Mouse (Mus musculus) c-Kit-positive CD71-positive TER-119-negative erythroid progenitor cells, embryonic 14.5 days (primary cell): ENCODE results near the gene Abcb1b.
"Not testable (repeated sequence)": the region's sequence is repeated elsewhere in the genome, so short reads cannot be mapped to it uniquely, and the experiment has no call there.

Source experiments
- DNase-seq: peaks from one replicate; pipeline ENCODE4 v3.0.0-alpha.2; 2013; ENCODE audit warnings: low read depth

Abcb1b gene

DNA sequence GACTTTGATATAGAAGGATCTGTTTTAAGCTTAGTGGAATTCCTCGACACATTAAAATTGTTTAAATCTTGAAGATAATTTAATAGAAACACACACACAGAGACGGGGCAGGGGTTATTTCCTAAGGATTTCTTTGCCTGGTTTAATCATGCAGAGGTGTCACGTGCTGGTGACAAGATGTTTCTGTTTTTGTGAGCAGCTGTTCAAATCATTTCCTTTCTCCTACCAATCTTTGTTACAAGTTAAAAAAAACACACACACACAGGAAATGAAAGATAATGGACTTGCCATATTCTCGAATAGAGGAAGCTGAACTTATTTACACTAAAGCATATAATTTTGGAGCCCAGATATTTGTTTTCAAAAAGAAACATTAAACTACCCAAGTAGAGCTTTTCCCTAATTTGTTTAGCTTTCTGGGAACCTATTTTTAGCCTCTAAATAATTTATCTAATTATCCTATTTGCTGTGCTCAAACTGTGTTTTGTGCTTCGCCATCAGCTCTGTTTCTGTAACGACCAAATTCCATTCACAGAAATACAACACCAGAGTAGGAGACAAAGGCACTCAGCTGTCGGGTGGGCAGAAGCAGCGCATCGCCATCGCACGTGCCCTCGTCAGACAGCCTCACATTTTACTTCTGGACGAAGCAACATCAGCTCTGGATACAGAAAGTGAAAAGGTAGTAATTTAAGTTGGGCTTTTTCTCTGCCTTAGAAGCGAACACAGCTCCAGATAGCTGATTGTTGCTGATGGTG, 65.8 kb downstream of the Abcb1b start:
- DNase-seq, result no peak

DNA sequence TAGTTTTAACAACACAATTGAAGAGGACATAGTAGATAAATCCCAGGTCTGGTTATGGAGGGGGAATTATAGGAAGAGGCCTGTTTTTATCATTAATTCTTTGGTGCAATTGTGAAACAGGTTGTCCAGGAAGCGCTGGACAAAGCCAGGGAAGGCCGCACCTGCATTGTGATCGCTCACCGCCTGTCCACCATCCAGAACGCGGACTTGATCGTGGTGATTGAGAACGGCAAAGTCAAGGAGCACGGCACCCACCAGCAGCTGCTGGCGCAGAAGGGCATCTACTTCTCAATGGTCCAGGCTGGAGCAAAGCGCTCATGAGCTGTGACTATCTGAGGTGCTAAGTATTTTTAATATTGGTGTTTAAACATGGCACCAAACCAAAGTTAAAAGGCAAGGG, 67.7 kb downstream of the Abcb1b start:
- not testable (repeated sequence) for DNase-seq

DNA sequence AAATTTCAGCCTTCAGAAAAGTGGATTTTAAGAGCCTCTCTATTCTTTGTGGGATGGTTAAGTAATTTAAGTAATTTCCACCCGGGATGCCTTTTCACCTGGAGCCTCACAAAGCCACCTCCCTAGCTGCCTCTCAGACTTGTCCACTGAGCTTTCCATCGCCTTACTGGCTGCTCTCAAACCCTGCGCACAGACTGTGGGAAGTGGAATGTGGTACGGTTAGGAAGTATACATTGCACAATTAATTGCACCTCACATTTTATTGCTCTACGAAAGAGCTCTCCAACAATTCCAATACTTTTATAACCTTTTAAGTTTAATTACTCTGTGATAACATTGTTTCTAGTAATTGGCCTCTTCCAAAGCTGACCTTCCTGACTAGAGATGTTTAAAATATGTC, 68.4 kb downstream of the Abcb1b start:
- DNase-seq, result no peak

DNA sequence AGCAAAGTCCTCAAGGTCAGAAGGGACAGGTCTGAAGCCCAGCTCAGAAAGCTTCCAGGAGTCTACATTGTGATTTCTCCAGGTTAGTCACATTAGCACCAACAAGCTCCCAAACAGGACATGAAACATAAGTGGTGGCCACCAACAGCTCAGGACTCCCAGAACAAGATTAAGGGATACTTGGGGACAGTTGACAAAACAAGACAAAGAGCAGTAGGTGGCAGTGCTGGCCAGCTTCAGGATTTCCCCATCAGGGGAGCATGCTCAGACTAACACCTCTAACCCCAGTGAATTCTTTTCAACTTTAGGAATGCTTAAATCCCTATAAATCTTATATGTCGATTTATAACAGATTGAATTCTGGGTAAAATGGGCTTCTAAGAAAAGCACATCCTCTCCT, 70.1 kb downstream of the Abcb1b start:
- peak; percentile 39 for DNase-seq

DNA sequence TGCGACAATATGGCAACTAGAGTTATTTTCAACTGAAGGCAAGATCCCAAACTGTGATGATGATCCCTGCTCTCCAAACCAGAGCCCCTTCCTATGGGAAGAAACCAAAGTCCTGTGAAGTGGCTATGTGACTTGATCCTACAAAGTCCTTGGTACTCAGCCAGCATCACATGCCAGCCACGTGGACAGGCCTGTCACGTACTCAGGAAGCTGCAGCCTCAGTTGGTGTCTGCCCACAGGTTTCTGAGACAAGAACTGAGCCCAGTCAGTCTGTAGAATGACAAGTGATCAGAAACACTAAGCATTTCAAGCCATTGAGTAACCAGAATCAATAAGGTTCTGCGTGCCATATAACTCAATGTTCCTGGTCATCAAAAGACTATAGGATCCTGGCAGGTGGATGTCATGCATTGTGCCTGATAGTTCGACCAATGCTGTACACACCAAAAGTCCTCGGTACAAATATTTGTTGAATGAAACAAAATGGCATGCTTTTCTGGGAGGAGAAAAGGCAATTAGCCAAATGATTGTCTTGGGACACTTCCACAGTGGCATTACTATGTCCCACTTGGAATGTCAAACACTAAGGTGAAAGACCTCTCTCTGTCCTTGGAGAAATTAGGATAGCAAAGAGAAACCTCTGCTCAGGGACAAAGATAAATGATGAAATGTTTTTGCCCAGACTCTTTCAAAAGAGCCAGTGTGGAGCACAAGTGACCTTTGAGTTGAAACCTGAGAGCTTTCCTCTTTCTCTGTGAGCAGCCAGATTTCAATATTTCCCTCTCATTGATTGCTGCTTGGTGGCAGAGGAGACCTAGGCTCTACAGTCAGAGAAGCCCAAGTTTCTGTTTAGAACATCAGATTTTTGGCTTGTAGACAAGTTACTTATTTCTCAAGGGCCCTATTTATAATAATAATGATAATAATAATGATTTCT, 75.3 kb downstream of the Abcb1b start:
- DNase-seq, result no peak

DNA sequence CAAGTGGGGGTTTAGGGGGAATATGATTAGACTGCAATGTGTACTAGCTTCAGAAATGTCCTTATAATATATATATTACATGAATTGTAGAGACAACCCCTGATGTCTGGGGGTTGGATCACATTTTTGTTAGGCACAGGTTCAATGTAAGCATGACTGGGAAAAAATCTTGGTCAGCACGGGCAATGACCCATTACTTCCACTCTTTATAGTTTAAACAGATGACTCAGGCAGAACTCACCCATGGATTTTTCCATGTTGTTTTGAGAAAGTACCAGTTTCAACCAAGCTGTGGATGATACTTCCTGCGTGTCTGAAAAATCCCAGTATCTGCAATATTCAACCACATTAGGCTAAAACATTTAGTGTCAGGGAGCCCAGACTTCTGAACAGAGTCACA, 79.1 kb downstream of the Abcb1b start:
- DNase-seq, result no peak

DNA sequence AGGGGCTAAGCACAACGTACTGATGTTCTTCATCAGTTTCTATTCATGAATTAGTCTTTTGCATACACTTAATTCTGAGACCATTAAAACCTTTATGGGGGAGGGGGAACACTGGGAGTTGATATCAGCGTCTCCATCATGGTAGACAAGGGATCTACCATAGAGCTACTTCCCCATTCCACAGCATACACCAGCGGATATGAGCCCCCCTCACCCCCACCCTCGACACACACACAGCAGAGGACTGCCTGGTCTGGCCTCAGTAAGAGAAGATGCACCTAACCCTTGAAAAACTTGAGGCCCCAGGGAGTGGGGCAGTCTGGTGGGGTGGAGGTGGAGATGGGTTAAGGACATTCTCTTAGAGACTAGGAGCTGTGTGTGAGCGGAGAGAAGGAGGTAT, 79.9 kb downstream of the Abcb1b start:
- DNase-seq, result no peak

DNA sequence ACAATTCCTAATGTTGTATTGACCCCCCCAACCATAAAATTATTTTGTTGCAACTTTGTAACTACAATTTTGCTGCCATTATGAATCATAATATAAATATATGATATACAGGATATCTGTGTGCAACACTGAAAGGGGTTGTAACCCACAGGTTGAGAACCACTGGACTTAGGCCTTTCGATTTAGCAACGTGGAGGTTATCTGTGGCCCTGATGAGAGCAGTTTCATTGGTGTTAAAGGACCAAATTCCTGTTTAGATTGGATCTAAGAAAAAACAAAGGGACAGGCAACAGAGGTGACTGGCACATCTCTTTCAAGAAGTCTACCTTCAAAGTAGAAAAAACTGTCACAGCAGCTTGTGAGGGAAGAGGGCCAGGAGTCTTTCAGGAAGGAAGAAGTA, 87.9 kb downstream of the Abcb1b start:
- DNase-seq, result no peak

DNA sequence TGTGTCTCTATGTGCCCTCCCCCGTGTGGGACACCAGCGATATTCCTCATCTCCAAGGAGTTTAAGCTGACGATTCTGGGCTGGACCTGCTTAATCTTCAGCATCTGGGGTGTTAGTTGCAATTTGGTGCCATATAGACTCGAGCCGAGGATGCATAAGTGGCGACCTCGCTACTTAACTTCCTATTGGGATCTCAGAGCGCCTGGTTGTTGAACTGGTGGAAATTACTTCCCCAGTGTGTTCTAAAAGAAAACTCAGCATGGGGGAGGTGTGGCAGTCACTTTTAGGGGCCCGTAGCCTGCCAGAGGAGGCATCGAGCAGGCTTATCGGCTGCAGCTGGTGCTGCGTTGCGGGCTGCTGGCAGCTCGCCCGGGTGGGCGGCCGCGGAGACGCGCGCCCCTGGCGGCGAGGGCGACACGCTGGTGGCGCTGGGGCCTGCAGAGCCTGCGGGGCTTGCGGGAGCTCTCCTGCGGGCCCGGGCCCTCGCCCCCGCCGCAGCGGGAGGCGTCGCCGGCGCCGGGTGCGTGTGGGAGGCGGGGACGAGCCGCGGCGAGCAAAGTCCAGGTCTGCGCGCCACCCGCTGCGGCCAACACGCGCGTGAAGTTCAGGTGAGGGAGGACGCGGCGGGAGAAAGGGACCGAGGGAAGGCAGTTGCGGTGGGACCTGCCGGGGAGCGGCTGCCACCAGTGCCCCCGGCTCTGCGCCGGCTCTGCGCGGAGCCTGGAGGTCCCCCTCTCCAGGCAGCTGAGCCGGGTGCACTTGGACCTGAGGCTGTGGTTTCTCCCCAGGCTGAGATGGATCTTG, 95.6 kb downstream of the Abcb1b start, which contains the start of gene Abcb4:
Gene Abcb4, plus strand, starts transcription at position 418 of the 804 bp plus-strand sequence.
- DNase-seq, result peak; percentile 71

DNA sequence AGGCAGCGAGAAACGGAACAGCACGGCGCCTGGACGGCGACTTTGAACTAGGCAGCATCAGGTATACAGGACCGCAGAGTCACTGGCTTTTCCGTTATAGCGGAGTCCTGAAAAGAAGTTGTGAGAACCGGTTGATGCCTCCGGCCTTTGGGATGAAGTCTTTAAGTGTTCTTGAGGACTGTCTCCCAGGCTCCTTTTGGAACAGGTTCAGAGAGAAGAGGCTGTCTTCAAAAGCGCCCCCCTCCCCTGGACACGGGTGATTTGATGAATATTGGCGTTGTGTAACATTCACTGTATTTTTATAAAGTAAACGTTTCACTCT, 96.1 kb downstream of the Abcb1b start:
- DNase-seq, result peak; percentile 32

DNA sequence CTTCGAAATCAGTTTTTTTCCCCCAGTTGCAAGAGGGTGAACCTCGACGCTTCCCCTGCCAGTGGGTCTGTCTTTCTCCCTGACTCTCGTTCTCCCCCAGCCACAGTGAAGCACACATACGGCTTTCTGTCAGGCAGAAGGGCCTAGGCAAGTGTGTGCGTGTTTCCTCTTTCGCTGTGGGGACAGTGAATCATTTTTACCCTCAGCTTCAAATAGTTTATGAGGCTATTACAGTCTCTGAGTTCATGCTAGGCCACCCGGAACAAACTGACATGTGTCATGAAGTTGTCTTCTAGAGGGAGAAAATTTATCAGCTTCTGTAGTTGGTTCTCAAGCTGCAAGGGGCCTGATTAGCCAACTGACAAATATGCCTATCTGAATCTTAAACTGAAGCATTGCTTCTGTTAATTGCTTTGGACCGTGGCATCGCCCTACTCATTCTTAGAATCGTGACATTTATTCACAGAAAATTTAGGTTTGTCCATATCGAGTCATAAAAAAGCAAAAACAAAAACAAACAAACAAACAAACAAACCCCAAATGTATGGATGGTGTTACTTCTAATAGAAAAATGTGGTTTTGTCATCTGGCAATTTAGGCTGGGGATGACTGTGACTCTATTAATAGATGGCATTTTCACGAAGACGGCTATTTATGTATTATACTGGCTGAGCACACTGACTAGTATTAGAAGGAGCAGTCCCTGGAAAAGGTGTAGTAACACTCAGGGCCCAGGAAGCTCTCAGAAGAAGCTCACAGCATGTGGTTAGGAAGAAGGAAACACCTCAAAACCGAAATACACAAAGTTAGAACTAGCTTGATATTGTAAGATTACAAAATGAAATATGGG, 96.9 kb downstream of the Abcb1b start:
- peak; percentile 84 for DNase-seq

DNA sequence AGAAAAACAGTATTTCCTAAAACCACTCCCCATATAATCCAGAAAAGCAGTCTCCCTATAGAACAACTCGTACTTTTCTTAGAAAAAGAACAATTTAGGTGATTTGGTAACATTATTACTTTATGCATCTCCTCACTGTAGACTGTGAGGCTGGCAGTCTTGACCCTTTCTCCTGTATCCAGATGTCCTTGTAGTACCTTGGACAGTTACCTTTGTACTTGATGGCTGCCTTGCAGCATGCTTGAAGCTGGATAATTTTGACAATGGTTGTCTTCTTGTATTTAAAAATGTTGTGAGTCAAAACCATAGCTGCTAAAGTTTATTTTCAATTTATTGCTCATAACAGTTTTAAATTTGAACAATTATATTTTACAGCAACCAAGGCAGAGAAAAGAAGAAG, 98.3 kb downstream of the Abcb1b start:
- no peak for DNase-seq

DNA sequence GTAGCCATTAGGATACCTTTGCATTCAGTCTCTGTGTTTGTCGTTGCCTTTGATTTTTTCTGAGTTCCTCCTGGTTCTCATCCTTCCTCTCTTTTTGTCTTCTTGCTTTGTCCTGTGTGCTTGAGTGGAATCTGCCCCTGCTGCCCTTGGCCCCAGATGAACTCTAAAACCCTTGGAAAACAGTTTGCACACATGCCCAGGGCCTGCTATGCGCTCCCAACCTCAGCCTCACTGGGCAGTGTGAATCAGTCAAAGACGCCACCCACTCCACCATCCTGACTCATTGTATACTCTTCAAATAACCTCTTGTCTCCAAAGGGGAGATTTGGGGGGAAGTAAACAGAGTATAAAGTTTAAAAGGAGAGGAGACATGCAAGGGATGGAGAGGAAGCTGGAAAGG, 100.3 kb downstream of the Abcb1b start:
- no peak for DNase-seq

DNA sequence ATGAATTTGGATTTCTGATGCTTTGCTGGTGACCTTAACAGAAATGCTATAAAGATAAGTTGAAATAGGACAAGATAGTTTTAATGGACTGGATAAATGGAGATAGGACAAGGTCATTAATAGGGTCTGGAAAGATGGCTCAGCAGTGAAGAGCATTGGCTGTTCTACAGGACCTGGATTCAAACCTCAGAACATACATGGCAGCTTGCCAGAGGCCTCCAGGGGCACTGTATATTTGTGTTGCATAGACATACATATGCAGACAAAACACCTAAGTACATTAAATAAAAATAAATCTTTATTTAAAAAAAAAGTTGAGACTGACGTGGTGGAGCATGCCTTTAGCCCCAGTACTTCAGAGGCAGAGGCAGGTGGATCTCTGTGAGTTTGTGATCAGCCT, 103.1 kb downstream of the Abcb1b start:
- DNase-seq, result no peak

DNA sequence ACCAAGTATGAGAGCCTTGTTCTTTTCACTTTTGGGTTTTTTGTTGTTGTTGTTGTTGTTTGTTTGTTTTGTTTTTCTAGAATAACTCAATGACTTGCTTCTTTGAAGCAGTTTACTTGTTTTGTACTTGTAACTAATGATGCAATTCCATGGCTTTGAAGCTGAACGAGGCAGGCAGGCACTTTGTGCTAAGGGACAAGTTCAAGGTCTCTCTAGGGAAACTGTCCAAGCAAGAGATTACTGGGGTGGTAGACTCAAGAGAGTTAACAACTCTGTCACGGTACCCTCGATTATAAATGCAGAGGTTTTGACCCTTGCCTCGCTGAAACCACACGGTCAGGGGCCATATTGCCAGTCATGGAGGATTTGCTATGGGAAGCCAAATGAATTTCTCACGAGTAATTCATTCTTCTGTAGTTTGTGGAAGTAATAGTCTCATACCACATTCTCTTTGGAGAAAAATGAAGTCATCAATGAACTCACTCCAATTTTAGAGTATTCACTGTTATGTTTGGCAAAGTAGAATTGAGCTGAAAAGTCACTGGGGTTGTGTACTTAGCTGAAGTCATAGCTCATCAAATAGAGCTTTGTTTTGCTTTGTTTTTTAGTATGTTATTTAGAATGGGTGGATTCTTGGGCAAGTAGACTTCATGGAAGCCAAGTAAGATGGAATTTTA, 104.3 kb downstream of the Abcb1b start:
- no peak for DNase-seq

DNA sequence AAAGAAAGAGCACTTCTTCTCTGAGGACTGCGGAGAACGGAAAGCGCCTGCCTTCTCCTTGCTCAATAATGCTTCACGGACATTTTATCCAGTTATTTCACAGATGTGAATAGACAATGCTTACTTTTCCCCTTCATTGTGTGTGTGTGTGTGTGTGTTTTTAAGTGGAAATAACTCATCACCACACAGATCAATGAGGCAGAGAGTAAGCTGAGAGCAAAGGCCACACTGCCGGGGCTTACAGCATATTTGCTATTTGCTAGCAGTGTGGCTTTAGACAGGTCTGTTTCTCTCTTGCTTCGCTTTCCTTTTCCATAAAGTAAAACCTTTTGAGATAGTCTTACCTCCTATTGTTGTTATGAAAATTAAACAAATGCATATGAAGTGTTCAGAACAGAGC, 106.6 kb downstream of the Abcb1b start:
- DNase-seq, result no peak

DNA sequence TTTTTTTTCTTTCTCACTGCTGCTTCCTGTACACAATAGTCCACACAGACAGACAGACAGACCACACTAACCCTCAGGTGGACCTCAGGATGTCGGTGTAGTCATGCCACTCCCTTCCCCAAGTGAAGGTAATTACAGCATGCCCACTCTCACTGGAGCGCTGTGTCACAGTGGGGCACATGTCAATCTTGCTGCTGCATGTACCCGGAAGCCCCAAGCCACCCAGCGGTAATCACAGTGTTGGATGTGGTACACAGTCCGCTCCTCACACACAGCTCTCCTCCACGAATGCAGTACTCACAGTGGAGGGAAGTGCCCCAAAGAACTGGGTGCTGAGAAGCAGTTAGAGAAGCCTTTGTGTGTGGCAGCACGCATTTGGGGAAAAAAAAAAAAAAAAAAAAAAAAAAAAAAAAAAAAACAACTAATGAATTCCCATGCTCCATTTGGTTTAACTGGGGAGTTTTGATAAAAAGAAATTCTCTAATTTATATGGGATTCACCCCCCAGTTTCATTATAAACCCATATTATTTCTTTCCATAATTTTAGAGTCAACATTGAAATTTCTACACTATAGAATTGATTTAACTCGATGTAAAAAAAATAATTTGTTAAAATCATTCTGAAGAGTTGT, 113.7 kb downstream of the Abcb1b start:
- DNase-seq, result no peak
